Mouse (Mus musculus): ENCODE measurements at regions not wholly inside any gene's neighbourhood (a gene's known extent, or its start where the extent isn't known, plus 50 kb on each side); places are given as distances from the start of the nearest gene placed in this dataset.

- DNase-seq (ENCODE audit: extremely low spot score, low spot score), result no peak
These were observed 309.6 kb upstream of the Isl1 start for GRCm38 (mm10) chr13:116619105-116619504.

DNA sequence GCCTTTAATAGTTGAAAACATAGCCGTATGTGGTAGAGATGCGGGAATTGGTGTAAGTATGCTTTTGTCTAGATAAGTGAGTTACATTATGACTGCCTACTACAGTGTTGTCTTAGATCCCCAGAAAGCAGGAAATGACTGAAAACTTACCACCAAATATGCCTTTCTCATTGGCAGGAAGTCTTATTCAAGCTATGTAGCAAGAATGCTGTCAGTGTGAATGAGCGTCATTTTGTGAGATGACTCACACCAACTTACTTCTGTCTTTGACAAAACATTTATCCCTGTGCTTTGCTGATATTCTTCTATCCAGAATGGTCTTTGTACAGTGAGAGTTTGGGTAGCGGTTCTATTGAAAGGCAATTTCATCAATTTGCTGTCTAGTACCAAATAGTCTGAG, 286.9 kb upstream of the Isl1 start:
- DNase-seq (ENCODE audit: extremely low spot score, low spot score), result no peak

DNA sequence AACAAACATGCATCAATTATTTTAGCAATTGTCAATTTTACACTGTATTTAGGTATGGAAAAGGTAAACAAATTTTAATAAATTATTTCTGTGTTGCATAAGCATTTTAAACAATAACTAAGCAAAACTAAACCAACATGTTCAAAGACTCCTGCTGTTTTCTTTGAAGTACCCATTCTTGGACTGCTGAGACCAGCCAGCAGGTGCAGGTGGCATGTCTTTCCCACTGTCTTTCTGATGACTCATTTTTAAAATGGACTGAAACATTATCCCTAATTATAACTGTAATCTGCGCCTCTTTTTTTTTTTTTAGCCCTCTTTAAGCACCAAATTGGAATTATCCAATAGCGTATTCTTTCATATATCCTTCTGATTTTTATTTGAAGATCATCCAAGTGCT, 286.0 kb upstream of the Isl1 start:
- no peak for DNase-seq (ENCODE audit: extremely low spot score, low spot score)

DNA sequence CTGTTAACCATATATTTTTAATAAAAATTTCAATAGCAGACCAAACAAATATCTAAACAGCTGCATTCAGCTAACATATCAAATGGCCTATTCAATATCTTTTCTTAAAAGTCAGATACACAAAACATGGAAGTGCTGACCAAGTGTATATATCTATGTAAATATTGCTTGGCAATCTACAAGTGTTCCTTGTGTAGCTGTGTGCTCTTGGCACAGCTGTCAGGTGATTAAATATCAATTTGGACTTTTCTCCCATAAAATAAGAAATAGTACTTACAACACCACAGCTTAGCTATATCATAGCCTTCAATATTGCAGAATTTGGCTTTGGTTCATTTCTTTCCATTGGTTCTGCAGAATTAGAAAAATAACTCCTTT, 266.5 kb upstream of the Isl1 start:
- DNase-seq (ENCODE audit: extremely low spot score, low spot score), result no peak

GRCm38 (mm10) chr13:116575274-116575957, 265.9 kb upstream of the Isl1 start:
- DNase-seq (ENCODE audit: extremely low spot score, low spot score), result peak; percentile 18

DNA sequence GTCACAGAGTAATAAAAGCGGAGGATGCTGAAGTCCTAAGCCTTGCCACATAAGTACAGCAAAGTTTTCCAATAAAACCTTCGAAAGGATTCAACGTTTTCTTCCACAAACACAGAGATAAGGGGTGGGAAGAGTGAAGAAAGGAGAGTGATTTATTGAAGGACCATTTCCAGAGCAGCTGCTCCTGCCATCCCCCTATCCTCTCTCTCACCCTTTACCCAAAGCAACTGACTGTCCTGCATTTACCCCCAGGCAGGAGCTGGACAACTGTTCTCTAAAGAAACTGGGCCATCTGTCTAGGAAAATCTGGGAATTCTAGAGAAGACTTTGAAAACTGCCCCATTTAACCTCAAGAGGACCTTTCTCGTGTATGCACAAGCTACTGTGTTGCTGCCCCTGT, 245.6 kb upstream of the Isl1 start:
- no peak for DNase-seq (ENCODE audit: extremely low spot score, low spot score)

DNA sequence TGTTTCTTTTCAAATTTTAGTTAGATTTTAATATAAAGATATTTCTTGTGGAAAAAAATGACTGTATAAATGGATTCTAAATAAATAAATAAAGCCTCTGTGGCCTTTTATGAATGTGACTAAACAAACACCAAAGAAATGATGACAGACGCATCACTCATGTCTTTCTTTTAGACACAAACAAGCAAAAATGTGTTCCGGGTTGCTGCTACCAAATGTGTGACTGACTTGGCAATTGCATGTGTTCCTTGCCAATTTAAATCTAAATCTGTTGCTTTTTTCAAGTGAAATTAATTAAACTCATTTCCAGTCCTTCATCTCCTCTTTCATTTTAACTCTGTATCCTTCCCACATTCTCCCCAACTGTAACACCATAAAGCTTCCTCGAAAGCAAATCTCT, 225.7 kb upstream of the Isl1 start:
- DNase-seq (ENCODE audit: extremely low spot score, low spot score), result no peak

GRCm38 (mm10) chr13:116533163-116533562, 223.7 kb upstream of the Isl1 start:
- no peak for DNase-seq (ENCODE audit: extremely low spot score, low spot score)

GRCm38 (mm10) chr13:116528289-116528688, 218.8 kb upstream of the Isl1 start:
- DNase-seq (ENCODE audit: extremely low spot score, low spot score), result no peak

- no peak for DNase-seq (ENCODE audit: extremely low spot score, low spot score)
These were observed 217.5 kb upstream of the Isl1 start for GRCm38 (mm10) chr13:116527037-116527436.

DNA sequence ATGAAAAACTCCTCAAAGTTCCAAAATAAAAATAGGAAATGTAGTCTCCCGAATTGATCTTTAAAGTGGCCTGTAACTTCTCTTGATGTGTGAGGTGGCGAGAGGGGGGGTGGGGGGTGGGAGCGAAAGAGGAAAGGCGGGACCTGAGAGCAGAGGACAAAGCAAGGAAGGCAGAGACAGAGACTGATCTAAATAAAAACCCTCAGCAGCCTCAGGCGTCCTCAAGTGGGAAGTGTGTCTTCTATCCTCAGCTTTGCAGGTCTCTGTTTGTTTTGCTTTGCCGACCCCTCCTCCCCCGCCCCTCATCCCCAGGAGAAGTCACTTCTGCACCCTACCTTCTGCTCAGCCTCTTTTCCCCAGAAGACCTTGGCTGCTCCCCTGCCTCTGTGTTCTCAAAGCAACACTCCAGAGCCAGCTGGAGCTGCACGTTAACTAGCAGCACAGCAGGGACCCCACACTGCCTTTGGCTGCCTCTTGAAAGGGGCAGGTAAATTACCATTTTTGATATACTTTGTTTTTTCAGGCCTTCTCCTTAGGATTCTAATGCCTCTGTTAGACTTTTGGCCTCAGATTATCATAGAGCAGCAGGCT, 214.3 kb upstream of the Isl1 start:
- DNase-seq (ENCODE audit: extremely low spot score, low spot score), result no peak

GRCm38 (mm10) chr13:116514640-116515311, 205.3 kb upstream of the Isl1 start:
- DNase-seq (ENCODE audit: extremely low spot score, low spot score), result peak; percentile 20

DNA sequence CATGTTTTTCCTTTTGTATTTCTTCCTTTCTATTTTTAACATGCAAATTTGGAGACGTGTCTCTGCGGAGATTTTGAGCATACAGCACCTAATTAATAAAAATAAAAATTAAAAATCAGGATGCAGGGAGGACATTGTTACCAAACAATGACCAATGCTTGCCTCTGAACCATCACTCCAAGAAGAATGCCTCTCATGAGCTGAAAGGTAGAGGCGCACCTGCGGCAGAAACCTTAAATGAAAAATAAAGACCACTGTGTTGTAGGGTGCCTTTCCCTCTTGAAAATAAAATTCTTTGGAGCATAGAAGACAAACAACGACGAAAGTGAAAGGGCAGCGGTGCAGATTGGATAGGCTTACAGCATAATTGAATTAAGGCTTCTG, 204.8 kb upstream of the Isl1 start:
- DNase-seq (ENCODE audit: extremely low spot score, low spot score), result no peak

- DNase-seq (ENCODE audit: extremely low spot score, low spot score), result no peak
These were observed 202.9 kb upstream of the Isl1 start for GRCm38 (mm10) chr13:116512398-116512797.

DNA sequence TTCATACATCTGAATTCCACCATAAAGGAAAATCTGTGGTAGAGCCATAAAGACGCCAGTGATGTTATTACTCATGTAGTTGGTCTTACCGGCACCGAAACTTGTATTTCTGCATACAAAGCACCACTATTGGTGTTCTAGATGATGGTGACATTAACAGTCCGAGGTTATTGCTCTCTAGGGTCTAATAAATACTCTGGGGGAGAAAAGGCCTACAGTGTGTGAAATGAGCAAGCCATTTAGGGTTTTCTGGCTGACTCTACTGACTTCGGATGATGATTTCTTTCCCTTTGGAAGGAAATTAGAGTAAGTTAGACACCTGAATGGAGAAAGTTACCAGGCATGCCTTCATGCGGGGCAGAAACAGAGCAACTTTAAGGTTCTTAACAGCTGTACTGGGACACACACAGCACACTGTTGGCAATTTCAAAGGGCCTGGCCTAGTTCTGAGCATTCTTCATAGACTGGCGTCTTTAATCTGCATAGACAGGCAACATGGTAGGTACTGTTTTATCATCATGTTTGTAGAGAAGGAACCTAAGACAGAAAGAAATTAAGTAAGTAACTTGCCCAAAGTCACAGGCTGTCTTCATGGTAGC, 198.8 kb upstream of the Isl1 start:
- no peak for DNase-seq (ENCODE audit: extremely low spot score, low spot score)

DNA sequence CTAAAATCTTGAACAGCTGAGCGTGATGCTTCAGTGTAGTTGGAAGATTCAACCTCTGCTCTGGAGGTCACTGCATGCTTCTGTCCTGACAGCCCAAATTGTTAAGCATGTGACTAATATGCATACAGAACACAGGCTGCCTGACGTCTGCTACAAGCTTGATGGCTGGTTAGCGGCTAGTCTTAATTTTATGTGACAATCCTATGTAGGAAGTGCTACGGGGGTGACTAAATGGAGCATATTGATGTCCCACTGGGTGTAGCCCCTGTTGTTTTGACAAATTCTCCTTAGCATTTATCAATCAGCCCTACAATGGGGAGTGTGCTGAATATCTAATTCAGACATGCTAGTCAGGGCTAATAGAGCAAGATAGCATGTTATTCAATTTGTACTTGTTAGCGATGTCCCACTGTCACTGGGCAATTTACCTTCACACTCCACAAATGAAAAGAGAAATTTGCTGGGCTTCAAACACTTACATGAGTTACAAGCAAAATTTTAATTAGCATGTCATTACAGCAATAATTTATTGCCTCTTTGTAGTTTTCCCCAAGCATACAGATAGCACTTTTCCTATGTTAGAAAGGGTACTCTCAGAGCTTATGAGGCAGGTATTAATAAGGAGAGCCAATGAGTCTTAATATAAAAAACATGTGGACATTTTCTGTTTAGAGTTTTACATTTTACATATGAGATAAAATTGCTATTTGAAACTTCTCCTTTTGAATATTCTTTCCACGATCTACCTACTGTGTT, 188.3 kb upstream of the Isl1 start:
- DNase-seq (ENCODE audit: extremely low spot score, low spot score), result no peak

DNA sequence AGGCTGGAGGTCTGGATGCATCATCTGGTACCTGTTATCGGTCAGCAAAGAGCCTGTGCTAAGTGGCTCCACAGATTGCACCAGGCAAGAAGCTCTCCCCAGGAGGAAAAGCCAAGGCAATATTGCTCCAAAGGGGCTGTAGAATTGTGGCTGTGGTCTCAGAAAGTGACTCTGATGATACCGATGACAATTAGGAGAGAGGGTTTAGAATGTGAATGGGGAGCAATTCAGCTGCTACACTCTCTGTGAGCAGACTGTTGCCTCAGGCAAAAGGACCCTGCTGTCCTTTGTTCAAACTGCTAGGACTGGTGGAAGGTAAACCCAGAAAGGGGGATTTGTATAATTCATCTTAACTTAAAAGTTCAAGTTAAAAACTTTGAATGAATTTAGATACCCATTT, 186.2 kb upstream of the Isl1 start:
- DNase-seq (ENCODE audit: extremely low spot score, low spot score), result no peak

DNA sequence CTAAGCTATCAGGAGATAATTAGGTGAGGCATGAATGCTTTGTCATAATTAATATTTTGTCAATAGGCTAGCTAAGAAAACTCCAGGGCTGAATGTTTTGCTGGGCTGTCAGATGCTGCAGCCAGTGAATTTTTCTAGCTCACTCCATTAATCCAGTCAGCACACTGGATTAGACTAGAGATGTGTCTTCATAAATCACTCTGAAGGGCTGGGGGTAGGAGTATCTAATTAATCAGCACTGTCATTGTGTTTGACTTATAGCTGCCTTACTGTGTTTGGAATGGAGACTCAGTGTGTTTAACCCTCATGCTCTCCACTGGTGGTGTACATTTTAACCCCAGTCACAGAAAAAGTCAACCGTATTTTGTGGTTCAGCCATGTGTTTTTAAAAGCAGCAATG, 179.9 kb upstream of the Isl1 start:
- DNase-seq (ENCODE audit: extremely low spot score, low spot score), result no peak

DNA sequence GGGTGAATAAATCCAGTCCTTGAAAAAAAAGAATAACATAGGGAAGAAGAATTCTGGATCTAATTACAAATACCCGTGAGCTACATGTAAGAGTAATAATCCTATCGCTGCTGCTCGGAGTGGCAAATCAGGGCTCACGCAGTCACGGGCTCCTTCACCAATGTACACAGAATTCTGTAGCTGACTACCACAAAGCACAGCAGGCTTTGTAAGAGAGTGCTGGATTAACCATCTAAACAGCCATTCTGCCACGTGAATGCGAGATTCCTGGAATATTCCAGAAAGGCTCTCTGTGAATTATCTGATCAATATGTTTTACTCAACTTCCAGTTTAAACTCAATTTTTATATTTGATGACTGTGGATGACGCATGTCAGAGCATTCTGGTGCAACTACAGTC, 165.1 kb upstream of the Isl1 start:
- DNase-seq (ENCODE audit: extremely low spot score, low spot score), result no peak

DNA sequence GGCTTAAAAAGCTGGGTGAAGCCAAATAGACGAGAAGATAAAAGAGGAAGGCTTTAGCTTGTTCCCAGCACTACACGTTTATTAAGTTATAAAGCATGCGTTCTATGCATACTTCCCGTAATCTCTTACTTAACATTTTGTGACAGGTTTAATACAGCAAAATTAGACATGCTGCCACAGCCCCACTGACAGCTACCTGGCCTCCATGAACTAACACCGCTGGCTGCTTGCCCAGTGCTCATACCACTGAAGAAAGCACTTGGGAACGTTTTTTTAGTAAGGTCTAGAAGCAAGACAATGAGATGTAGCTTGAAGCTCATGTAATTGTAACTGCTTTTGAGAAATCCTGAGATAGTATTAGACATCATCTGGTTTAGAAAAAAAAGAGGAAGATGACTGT, 152.3 kb upstream of the Isl1 start:
- DNase-seq (ENCODE audit: extremely low spot score, low spot score), result no peak

- DNase-seq (ENCODE audit: extremely low spot score, low spot score), result no peak
These were observed 133.9 kb upstream of the Isl1 start for GRCm38 (mm10) chr13:116443165-116443955.
